Mouse (Mus musculus) gastrocnemius, adult 2 months (tissue): ENCODE measurements at regions not wholly inside any gene's neighbourhood (a gene's known extent, or its start where the extent isn't known, plus 50 kb on each side); places are given as distances from the start of the nearest gene placed in this dataset.

Experiments
- DNase-seq: peaks from one replicate; pipeline ENCODE4 v3.0.0; 2022
- H3K27ac ChIP-seq: fragments of 200-600 bp; 2 replicates; pipeline ENCODE4 v1.8.1; 2022; ENCODE audit warnings: mild to moderate bottlenecking
- H3K4me3 ChIP-seq: fragments of 200-600 bp; 2 replicates; pipeline ENCODE4 v1.8.1; 2022; ENCODE audit warnings: mild to moderate bottlenecking, moderate library complexity
- CTCF ChIP-seq: fragments of 200-600 bp; IDR thresholded peaks from 2 replicates; pipeline ENCODE4 v1.8.1; 2022; ENCODE audit warnings: antibody characterized with exemption, mild to moderate bottlenecking, moderate library complexity
- intact Hi-C: fragments of 180-260 bp; cut with DNase I; formaldehyde crosslinking; loops from one replicate; pipeline ENCODE4 v1.15.1; 2025

GRCm38 (mm10) chr13:69343806-69344205 lies 189.7 kb upstream of the Nsun2 start:
- no peak for TF ChIP-seq CTCF
- DNase-seq: no peak
- no peak overlapping the region for H3K4me3 ChIP-seq
- intact Hi-C loops: no loop called here
- H3K27ac ChIP-seq: no peak overlapping the region

DNA sequence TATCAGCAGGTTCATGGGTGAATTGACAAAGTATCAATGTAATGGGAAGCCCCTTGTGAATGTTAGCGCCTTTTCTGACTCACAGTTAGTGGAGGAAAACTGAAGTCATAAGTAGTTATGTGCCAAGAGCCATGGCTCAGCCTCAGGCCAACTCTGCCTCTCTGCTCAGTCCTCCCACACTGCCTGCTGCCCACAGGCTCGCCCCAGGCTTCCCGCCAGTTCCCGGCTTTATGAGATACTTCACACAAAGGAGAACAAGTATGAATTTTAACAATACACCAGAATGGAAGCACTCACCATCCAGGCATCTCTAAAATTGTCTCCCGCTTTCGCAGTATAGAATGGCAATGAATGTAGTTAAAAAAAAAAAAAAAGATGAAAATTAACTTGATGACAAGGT lies 176.1 kb upstream of the Nsun2 start:
- intact Hi-C loops: no loop called here
- DNase-seq: peak; percentile 21
- Histone ChIP-seq H3K27ac (no peak overlapping the region), H3K4me3 (no peak overlapping the region)
- TF ChIP-seq CTCF: no peak

DNA sequence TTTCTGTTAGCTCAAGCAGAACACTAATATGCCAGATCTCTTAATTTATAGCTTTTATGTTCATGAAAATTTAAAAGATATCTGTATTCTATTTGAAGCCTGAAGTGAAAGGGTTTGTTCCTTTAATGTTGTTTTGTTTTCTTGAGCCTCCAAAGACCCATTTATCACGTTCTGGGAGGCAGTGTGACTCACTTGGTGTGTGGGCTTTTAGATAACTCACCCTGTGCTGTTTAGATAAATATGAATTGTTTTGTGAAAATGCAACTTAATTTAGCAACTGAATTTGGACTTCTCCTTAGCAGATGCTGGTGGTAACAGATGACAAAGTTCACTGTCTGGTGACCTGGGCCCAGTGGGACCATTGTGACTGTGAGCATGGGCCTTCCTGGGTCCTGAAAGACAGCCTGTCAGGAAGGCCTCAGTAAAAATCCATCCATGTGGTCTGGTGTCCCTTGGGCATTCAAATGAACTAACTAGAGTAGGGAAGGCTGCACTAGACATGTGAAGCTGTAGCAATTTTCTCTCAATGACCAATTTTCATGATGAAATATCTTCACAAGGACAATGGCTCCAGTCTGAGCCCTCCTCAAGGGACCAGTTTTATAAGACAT lies 167.6 kb upstream of the Nsun2 start:
- TF ChIP-seq CTCF: no peak
- Histone ChIP-seq H3K4me3 (no peak overlapping the region), H3K27ac (no peak overlapping the region)
- intact Hi-C loops: no loop called here
- no peak for DNase-seq

DNA sequence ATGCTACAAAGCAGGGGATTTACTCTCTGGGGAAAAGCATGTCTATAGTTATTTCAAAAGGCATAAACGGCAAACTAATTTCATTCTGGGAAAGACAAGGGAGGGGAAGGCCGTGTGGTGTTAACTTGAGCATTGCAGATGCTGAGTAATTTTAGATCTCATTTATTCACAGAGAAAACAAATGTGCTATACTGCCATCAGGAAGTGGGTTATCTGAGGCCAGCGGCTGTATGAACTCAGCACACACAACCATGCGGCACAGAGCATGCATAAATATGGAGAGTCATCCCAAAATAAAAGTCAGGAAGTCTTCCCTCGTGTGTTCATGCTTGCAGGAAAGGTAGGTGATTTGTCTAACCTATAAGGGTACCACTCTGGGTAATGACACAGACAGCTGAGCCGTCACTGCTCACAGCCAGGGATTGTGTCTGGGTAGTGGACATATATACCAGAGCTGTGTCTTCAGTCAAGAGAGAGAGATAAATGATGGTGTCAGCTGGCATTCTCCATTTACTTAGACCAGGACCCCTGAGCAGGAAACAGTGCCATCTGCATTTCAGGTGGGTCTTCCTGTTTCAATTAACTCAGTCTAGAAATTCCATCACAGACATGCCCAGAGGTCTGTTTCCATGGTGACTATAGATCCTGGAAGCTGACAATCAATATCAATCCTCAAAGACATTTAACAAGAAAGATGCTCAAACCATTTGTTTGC lies 160.3 kb upstream of the Nsun2 start:
- intact Hi-C loops: no loop called here
- no peak for TF ChIP-seq CTCF

GRCm38 (mm10) chr13:69373816-69374142 lies 159.8 kb upstream of the Nsun2 start:
- intact Hi-C loops: no loop called here
- H3K27ac ChIP-seq: no peak overlapping the region
- H3K4me3 ChIP-seq: no peak overlapping the region
- TF ChIP-seq CTCF: no peak
- DNase-seq: no peak

More for the DNA sequence above, 160.3 kb upstream of the Nsun2 start:
- no peak for DNase-seq
- Histone ChIP-seq H3K27ac (no peak overlapping the region), H3K4me3 (no peak overlapping the region)

DNA sequence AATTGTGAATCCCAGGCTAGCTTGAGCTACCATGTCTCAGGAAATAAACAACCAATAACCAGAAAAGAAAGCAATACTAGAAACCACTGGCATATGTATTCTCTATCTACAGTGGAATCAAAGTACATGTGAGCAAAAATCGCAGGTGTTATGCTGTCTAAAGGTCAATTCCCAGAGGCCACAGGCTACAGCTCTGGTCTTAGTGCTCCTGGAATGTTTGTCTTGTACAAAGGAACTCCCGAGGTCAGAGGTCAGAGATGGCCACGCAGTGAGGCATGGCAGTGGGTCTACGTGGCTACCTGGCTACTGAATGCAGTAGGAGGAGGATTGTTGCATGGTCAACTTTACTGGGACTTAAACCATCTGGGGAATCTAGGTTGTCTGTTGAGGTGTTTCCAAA lies 153.1 kb upstream of the Nsun2 start:
- no peak overlapping the region for H3K27ac ChIP-seq
- DNase-seq: no peak
- H3K4me3 ChIP-seq: no peak overlapping the region
- intact Hi-C loops: no loop called here
- no peak for TF ChIP-seq CTCF

GRCm38 (mm10) chr13:69384767-69385166 lies 148.8 kb upstream of the Nsun2 start:
- Histone ChIP-seq H3K27ac (no peak overlapping the region), H3K4me3 (no peak overlapping the region)
- intact Hi-C loops: no loop called here
- peak; percentile 48 for TF ChIP-seq CTCF
- DNase-seq: no peak

- no peak for TF ChIP-seq CTCF
- no peak for DNase-seq
- intact Hi-C loops: no loop called here
Measured at GRCm38 (mm10) chr13:69392917-69393827, 140.4 kb upstream of the Nsun2 start.

GRCm38 (mm10) chr13:69394544-69394943 lies 139.0 kb upstream of the Nsun2 start:
- intact Hi-C loops: no loop called here
- no peak for TF ChIP-seq CTCF
- H3K27ac ChIP-seq: no peak overlapping the region
- no peak for DNase-seq
- H3K4me3 ChIP-seq: no peak overlapping the region

More at GRCm38 (mm10) chr13:69392917-69393827, 140.4 kb upstream of the Nsun2 start:
- H3K27ac ChIP-seq: no peak overlapping the region
- H3K4me3 ChIP-seq: no peak overlapping the region

GRCm38 (mm10) chr13:69410359-69410758 lies 123.2 kb upstream of the Nsun2 start:
- no peak for DNase-seq
- intact Hi-C loops: no loop called here
- no peak for TF ChIP-seq CTCF
- Histone ChIP-seq H3K4me3 (no peak overlapping the region), H3K27ac (no peak overlapping the region)

- Histone ChIP-seq H3K4me3 (no peak overlapping the region), H3K27ac (no peak overlapping the region)
- TF ChIP-seq CTCF: no peak
- no peak for DNase-seq
- intact Hi-C loops: no loop called here
Measured at GRCm38 (mm10) chr13:69414813-69415212, 118.7 kb upstream of the Nsun2 start.

DNA sequence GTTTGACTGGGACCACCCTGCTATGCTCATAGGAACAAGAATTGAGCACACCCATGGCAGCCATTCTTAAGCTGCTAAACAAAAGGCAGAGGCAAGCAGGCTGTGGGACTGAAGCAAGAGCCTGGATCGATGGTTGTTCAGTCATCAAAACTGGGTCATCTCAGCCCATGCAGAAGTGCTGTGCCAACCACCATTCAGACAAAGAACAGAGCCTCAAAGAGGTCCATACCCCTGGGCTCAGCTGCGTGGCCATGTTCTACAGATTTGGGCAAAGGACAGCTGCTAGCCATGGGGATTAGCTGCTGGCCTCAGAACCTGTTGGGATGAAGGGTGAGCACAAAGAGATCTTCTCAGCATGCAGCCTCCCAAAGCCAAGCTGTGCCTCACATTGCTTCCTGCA lies 116.8 kb upstream of the Nsun2 start:
- H3K27ac ChIP-seq: no peak overlapping the region
- no peak for TF ChIP-seq CTCF
- H3K4me3 ChIP-seq: no peak overlapping the region
- DNase-seq: no peak
- intact Hi-C loops: no loop called here

GRCm38 (mm10) chr13:69417855-69418478 lies 115.6 kb upstream of the Nsun2 start:
- Histone ChIP-seq H3K27ac (no peak overlapping the region), H3K4me3 (no peak overlapping the region)
- TF ChIP-seq CTCF: no peak
- no peak for DNase-seq
- intact Hi-C loops: no loop called here
